Mouse (Mus musculus) telencephalon, adult 2 months (tissue): Measurements from ENCODE around the gene Zfp961.
"Not testable (repeated sequence)": the region's sequence is repeated elsewhere in the genome, so short reads cannot be mapped to it uniquely, and the experiment has no call there.

Experiments used
- DNase-seq: peaks from one replicate; pipeline ENCODE4 v3.0.0-alpha.2; 2011; ENCODE audit warnings: low read depth, low spot score

The Zfp961 gene

GRCm38 (mm10) chr8:71950482-71951221 lies at the start of gene Zfp961:
Zfp961 (plus strand) TSS chr8:71951038.
- peak; percentile 99 for DNase-seq

DNA sequence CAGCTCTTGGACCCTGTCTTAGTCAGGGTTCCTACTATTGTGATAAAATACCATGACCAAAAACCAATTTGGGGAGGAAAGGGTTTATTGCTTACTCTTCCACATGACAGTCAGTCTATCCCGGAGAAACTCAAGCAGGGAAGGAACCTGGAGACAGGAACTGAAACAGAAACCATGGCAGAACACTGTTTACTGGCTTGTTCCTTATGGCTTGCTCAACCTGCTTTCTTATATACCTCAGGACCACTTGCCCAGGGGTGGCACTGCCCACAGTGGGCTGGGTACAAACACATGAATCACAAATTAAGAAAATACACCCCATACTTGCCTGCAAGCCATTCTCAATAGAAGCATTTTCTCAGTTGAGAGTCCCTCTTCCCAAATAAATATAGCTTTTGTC lies 47.8 kb upstream of the Zfp961 start:
- not testable (repeated sequence) for DNase-seq

DNA sequence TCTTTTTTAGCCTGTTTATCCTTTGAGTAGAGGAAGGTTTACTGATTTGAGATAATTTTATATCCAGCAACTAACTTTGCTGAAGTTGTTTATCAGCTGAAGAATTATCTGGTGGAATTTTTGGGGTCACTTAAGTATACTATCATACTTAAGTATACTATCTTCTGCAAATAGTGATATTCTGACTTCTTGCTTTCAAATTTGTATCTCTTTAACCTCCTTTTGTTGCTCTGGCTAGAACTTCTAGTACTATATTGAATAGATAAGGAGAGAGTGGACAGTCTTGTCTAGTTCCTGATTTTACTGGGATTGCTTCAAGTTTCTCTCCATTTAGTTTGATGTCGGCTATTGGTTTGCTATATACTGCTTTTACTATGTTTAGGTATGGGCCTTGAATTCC lies 44.0 kb upstream of the Zfp961 start:
- DNase-seq = no peak

DNA sequence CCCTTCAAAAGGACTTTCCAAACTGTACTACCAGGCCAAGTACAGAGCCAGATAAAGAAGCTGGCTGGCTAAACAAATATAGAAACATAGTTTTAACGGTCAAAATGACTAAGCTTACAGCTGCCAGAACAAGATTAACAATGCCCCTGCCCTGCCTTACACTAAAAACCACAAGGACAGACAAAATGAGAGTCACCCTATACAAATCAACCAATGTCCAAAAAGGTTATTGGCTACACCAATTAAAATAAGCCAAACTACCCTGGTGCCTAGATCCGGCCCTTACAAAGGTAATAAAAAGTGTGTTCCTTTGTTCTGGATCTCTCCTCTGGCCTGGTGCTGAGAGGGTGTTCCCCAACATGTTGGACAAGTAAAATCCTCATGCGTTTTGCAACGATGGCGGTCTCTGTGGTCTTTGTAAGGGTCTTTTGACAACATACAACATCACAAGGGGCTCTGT lies 43.0 kb upstream of the Zfp961 start:
- no peak for DNase-seq

DNA sequence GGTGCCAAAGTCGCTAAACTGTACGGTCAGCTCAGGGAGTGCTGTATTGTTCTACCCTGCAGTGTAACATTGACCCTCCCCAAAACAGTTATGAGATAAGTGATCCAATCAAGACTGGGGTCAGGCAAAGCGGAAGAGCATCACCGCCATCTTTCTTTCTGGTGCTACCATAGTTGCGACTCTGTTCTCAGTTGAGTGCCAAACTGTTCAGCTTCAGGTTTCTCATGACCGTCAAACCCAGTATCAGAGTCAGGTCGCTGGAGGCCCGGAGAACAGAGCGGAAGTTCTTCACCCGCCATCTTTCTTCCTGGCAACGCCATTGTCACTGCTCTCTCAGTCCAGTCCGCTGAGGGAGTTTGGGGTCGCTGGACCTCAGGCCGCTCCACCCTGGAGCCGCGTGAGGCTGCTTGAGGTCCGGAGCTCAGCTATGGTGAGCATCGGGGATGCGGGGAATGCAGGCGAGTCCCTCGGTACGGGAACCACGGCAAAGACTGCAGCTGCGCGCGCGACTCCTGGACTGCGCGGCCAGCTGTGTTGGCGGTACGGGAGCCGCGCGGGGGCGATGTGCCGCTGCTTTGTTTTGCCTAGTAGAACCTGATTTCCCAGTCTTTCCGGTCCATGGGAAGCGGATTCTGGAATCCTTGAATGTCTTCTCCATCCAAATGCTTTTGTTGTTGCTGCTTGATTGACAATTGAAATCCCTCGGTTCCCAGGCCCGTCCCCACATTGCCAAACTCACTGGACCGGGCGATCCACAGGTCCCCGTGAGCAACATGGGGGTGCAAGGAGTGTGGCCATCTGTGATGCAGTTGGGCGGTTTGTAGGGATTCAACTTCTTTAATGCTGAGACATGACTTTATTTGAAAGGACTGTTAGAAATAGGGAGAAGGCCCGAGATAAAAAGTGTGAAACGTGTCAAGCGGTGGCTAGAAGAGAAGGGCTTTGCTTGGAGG lies 42.3 kb upstream of the Zfp961 start, which contains the start of the genes Zfp882 and Zfp617:
Gene Zfp882 (plus strand): TSS at position 300 of the 953 bp plus-strand sequence.
Gene Zfp617 (plus strand): TSS at position 327 of the 953 bp plus-strand sequence.
- DNase-seq = peak; percentile 94

GRCm38 (mm10) chr8:71912286-71912685 lies 38.6 kb upstream of the Zfp961 start:
- DNase-seq = no peak

DNA sequence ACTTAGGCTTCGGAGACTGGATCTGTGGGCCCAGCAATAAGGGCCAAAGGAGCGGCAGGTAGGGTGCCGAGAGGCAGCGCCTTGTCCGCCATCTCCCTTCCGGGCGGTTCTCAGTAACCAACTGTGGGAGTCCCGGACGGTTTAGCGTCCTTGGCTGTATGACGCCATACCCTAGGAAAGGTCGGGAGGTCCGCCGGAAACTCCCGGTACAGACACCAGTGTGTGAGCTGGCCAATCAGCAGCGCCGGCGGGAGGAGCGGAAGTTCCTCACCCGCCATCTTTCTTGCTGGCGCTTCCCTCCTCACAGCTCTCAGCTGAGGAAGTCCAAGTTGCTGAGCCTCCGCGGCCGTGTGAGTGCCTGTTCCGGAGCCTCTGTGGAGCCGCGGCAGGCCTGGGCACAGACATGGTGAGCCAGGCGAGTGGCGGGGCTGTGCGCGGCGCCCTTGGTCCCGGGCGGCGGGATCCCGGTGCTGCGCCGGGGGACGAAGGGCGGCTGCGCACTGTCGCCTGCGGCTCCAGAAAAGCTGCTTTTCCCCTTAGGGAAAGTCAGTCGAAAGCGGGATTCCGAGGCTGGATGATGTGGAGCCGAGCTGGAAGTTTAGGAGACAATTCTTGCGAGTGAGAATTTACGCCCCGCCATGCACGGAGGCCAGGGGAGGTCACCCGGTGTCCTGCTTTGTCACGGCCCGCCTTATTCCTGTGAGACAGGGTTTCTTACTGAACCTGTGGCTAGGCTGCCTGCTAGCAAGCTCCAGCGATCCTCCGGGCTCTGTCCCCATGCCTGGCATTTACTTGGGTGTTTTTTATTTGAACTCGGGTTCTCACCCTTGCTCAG lies 28.1 kb upstream of the Zfp961 start:
- DNase-seq = peak; percentile 96

GRCm38 (mm10) chr8:71925791-71926190 lies 25.0 kb upstream of the Zfp961 start:
- DNase-seq = no peak

- DNase-seq = no peak
Measured at GRCm38 (mm10) chr8:71926551-71926950, 24.3 kb upstream of the Zfp961 start.

- DNase-seq = no peak
Measured at GRCm38 (mm10) chr8:71927779-71928178, 23.1 kb upstream of the Zfp961 start.

DNA sequence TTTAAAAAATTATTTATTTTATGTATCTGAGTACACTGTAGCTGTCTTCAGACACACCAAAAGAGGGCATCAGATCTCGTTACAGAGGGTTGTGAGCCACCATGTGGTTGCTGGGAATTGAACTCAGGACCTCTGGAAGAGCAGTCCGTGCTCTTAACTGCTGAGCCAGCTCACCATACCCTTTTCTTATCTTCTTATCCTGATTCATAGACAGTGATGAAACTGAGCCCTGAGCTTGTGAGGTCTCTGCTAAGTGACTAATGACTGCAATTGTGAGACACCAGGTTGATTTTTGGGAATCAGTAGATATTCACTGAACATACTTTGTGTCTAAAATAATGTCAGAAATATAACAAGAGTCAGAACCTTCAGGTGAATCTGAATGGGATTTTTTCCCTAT lies 12.8 kb upstream of the Zfp961 start:
- not testable (repeated sequence) for DNase-seq

GRCm38 (mm10) chr8:71940293-71941208 lies 10.3 kb upstream of the Zfp961 start:
- DNase-seq = no peak

DNA sequence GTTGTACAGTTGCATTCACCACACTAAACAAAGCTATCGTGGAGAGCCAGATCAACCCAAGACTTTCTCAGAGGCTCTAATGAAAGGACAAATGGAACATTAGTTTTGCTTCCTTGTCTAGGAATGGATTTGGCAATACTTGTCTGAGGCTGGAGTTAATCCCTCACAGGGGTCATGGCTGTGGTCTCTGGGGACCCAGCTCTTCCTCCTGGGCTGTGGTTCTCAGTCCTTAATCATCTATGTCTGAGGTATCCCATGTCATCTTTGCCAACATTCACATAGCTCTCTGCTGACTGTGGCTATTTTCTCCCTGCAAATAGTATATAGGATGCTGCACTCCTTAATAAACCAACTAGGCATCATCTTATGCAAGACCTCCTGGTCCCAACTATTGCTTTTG lies 9.1 kb upstream of the Zfp961 start:
- no peak for DNase-seq

GRCm38 (mm10) chr8:71948624-71949023 lies 2.2 kb upstream of the Zfp961 start:
- no peak for DNase-seq

DNA sequence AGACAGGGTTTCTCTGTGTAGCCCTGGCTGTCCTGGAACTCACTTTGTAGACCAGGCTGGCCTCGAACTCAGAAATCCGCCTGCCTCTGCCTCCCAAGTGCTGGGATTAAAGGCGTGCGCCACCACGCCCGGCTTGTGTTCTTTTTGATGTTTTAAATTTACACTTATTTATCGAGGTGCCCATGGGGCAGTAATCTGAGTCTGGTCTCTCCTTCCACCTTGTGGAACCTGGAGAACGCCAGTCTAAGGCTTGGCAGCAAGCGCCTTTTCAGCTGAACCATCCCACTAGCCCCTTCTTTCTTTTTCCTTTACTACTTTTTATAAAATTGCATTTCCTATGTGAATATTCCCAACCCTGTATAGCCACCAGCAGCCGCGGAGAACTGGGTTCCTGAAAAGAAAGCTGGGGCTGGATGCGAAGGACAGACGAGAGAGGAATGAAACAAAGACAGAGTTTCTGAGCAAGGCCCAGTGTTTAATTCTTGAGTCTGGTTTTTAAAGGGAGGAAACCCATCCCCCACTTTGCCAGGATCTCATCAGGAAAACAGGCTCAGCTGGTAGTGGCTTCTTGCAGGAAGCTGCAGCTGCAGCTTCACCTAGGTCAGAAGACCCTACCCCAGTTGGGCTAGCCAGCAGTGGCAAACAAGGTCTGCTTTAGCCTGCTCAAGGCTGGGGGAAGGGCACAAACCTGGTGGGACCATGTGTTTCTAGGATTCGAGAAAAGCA lies 761 bp downstream of the Zfp961 start:
- DNase-seq = no peak

- DNase-seq = no peak
Measured at GRCm38 (mm10) chr8:71952489-71952888, 1.7 kb downstream of the Zfp961 start.

- DNase-seq = not testable (repeated sequence)
Measured at GRCm38 (mm10) chr8:71952961-71953700, 2.3 kb downstream of the Zfp961 start.

GRCm38 (mm10) chr8:71954666-71955065 lies 3.8 kb downstream of the Zfp961 start:
- no peak for DNase-seq

GRCm38 (mm10) chr8:71960483-71960882 lies 9.6 kb downstream of the Zfp961 start:
- DNase-seq = no peak
